Mouse (Mus musculus): ENCODE results near the gene Ckb. TPM values are rescaled to one million over a fixed set of nuclear protein-coding genes. Genes with fewer than 3 reads are reported as not detected.

Gene Ckb
- polyA plus RNA-seq, 1 experiment = 345 TPM

DNA sequence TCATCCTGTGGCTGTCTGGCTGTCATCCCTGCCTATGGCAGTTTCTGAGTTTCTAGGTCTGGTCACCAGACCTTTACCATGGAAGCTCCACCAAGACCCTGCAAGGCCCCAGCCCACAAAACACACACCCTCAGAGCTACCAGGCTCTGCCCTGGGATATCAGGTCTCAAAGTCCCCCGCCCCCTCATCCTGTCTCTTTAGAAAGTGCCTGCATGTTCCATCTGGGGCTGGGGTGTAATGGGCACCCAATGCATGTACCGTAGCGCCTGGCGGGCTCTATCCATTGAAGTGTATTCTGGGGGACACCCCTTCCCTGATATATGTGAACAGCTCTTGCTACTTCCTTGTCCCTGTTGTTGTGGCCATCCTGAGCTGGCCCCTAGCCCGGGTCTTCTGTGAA is 20.8 kb upstream of the Ckb start:
- DNase-seq (ENCODE audit: low read depth) = no peak

DNA sequence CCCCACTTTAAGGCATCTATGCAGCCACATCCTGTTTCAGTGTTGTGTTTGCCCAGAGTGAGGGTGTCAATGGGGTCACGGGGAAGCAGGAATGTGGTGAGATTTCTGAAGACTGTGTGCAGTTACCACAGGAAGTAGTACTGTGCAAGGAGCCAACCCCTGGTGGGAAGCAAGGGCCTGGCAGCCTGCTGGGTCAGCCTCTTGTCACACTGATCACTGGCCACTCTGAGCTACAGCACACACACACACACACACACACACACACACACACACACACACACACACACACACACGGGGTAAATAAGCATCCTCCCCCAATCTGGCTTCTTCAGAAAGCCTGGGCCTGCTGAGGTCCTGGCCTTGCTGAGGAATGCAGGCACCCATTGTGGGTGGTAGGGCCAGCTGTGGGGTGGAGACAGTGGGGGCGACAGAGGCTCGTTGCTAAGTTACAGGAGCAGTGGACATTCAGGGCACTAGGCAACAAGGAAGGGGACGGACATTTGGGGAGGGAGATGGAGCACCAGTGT is 19.3 kb upstream of the Ckb start:
- DNase-seq (ENCODE audit: low read depth) = no peak

GRCm38 (mm10) chr12:111689426-111689825 is 17.3 kb upstream of the Ckb start:
- no peak for DNase-seq (ENCODE audit: low read depth)

- DNase-seq (ENCODE audit: low read depth) = no peak
Measured at GRCm38 (mm10) chr12:111688069-111688428, 15.9 kb upstream of the Ckb start.

DNA sequence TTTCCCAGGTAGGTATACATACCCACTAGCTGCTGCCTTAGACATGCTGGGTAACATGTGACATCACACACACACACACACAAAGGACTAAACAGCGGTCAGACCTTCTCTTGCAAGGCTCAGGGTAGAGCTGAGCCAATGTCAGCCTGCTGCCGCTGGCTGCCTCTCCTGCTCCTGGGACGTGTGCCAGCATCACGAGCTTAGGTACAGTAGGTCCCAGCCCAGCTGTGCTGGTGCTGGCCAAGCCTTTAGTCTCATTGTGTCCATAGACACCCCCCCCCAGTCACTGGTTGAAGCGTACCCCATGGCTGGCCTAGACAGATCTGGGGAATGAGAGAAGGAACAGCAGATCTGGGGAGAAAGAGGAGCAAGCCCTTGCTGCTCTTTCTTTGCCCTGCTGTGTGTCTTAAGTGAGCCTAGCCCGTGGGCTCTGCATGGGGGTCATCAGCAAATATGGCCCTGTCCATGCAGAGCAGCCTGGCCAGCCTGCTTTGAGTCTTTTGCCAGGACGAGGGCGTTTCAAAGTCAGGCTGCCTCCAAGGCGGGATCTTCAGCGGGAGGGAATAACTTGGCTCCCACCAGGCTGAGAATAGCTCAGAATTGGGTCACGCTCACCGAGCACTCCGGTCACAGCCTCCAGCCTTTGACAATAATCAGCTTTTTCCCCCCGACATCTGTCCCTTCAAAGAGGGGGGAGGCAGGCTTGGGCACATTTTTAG is 15.4 kb upstream of the Ckb start:
- no peak for DNase-seq (ENCODE audit: low read depth)

- DNase-seq (ENCODE audit: low read depth) = no peak
Measured at GRCm38 (mm10) chr12:111686390-111686789, 14.3 kb upstream of the Ckb start.

DNA sequence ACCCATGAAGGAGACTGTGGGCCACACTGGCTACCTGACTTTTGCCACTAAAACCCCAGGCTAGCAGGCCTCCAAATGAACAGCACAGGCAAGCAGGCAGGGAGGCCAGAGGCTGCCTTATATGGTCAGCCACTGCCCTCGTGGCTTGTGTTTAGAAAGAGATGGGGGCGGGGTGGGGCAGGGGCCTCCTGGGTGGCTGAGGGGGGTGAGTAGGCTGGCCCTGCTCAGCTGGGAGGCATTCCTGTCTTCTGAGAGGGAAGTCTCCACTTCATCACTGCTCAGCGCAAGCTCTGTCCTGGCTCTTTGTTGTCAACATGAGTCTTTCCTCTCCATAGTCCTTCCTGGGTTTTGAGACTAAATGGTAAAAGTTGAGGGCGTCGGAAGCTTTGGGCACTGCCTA is 10.7 kb upstream of the Ckb start:
- DNase-seq (ENCODE audit: low read depth) = no peak

DNA sequence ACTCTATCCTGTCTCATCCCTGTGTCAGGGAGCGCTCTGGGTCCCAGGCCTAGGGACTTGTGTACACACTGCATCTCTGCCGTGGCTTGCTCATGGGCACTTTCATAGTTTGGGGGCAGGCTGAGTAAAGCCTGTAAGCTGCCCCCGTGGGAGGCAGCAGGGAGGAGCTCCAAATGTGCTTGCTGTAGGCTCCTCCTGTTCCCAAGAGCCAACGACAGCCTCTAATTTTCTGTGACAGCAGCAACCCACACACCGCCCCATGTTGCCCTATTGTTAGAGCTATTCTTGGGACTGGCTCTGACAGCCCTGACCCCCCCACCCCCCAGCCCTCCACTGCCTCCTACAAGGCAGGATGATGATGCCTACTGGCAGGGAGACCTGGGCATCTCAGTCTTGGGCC is 9.9 kb upstream of the Ckb start:
- no peak for DNase-seq (ENCODE audit: low read depth)

GRCm38 (mm10) chr12:111681305-111681704 is 9.2 kb upstream of the Ckb start:
- DNase-seq (ENCODE audit: low read depth) = no peak

GRCm38 (mm10) chr12:111680661-111681060 is 8.5 kb upstream of the Ckb start:
- DNase-seq (ENCODE audit: low read depth) = no peak

DNA sequence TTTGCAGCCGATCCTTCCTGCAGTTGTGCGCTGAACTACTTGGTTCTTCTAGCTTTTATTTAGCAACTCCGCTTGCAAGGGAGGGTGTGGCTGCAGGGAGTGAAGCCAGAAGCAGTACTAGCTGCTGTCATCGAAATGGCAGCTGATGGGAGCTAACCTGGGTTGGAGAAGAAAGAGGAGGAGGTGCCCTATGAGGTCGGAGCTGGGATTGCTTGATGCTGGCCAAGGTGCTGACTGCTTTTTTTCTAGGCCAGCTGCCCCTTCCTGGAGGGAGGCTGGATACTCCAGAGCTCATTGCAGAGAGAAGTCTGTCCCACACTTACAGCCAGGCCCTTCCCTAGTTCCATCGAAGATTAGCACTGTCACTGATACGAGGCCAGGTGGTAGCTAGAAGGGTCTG is 6.9 kb upstream of the Ckb start:
- no peak for DNase-seq (ENCODE audit: low read depth)

DNA sequence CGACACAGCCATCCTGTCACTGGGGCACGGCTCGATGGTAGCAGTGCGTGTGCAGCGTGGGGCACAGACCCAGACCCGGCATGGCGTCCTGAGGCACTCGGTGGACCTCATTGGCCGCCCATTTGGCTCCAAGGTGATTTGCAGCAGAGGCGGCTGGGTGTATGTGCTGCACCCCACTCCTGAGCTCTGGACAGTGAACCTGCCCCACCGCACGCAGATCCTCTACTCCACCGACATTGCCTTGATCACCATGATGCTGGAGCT is 6.5 kb upstream of the Ckb start:
- DNase-seq (ENCODE audit: low read depth) = no peak

- DNase-seq (ENCODE audit: low read depth) = no peak
Measured at GRCm38 (mm10) chr12:111677882-111678669, 5.9 kb upstream of the Ckb start, which contains the start of gene Trmt61a. Gene Trmt61a (plus strand): TSS chr12:111678105.

DNA sequence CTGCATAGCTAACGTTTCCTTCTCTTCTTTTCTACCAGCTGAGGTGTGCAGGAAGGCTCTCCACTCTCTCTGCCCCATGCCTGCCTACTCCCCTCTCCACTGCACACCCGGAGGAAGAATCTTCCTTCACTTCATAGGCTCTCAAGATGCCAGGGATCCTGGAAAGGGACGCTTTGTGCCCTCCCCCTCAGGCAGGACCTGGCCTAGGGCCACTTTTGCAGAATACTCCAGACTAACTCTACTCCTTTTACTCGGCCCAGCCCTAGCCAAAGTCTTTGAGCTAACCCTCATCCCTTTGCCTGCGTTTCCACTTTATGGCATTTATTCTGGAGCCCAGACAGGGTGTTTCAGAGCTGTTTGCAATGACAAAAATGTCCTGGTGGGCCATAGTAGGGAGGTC is 5.3 kb upstream of the Ckb start:
- DNase-seq (ENCODE audit: low read depth) = no peak

DNA sequence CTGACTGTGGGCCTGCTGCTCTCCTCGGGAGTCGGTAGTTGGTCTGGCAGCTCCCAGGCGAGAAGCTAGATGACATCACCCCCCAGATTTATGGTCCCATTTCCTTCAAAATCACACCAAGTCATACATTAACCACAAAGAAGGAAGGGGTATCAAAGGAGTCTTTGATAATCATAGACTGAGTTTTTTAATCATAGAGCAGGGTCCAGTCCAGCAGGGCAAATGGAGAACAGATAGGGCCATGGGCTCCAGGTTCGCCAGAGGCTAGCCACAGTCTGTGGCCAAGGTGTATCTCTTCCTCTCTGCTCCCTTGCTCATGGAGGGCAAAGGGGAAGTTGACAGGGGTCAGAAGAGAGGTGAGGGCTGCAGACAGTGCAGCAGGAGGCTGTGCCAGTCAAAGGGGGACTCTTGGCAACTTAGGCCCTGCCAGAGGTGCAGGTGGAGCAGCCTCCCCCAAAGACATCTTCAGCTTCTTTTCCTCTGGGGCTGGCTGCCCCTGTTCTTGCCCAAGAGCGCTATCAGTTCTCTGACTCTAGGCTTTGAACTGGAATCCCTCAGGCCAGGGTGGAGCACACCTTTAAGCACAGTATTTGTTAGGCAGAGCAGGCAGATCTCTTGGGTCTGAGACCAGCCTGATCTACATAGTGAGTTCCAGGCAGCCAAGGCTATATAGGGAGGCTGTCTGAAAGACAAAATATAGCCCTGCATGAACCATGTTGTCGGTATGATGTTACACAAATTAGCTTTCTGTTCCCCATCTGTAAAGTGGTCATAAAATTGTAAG is 3.9 kb upstream of the Ckb start:
- DNase-seq (ENCODE audit: low read depth) = no peak

DNA sequence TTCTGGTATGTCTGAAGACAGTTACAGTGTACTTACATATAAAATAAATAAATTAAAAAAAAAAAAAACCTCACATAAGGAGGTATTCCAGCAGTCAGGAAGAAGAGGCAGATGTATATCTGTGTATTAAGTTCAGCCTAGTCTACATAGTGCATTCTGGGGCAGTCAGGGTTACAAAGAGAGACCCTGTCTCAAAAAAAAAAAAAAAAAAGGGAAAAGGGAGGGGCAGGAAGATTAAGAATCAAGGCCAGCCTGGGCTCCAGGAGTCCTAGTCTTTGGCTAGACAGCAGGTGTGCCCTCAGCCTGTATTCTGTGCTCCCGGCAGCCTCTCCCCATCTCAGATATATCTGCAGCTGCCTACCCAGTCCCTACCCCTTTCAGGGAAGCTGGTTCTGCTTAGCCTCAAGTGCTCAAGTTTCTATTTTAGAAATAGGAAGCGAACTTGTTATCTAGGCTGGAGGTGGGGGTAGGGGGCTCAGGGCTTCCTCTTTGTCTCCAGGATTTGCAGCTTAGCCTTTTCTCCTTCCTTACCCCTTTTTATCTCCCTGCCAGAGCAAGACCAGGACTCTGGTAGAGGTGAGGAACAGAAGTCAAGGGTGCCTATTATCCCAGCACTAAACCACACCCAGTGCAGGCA is 2.8 kb upstream of the Ckb start:
- DNase-seq (ENCODE audit: low read depth) = no peak

DNA sequence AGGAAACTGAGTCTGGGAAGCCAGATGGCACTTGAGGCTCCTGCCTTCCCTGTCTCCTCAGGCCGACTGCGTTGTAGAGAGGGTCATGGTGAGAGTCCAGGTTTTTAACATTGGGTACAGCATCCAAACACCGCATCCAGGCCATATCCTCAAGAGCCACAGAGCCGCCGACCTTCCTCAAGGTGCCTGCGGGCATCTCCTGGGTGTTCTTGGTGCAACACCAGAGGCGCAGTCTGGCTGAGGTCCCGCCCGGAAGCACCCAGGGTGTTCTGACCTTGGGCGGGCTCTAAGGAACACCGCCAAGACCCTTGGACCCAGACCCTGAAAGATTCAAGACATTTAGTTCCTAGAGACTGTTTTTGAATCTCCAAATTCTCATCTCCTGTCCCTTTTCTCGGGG is 443 bp upstream of the Ckb start:
- no peak for DNase-seq (ENCODE audit: low read depth)

DNA sequence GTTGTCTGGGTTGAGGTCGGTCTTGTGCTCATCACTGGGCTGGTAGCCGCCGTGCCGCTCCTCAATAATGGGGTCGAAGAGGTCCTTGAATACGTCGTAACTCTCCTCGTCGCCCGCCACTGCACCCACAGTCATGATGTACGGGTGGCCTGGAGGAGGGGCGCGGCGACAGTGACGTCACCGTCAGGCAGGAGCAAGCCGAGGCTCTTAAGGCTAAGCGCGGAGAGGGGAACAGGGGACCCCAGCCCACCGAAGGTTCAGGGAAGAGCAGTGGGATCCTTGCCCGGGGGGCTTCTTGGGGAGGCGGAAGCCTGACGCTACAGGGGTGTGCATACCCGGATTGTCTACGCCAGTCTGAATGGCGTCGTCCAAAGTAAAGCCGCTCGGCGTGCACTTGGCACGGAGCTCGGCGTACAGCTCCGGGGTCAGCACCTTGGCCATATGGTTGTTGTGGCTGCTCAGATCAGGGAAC is 671 bp downstream of the Ckb start:
- DNase-seq (ENCODE audit: low read depth) = no peak

DNA sequence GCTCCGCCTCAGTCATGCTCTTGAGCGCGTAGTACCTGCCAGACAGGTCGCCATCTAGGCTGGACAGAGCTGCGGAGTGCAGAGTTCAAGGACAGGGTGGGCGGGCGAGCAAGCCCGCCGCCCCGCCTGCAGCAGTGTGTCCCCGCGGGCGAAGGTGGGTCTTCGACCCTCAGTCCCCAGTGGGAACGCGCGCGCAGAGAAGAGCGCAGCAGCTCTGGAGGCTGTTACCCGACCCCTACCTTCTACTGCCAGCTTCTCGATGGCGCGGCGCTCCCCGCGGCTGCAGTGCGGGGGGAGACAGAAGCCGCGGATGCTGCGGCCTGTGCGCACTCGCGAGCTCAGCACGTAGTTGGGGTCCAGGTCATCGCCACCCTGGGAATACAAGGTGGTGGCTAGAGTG is 1.2 kb downstream of the Ckb start:
- no peak for DNase-seq (ENCODE audit: low read depth)

- DNase-seq (ENCODE audit: low read depth) = no peak
Measured at GRCm38 (mm10) chr12:111670371-111670971, 1.7 kb downstream of the Ckb start.

GRCm38 (mm10) chr12:111669961-111670360 is 2.2 kb downstream of the Ckb start:
- no peak for DNase-seq (ENCODE audit: low read depth)
